Mouse (Mus musculus) embryonic facial prominence, embryonic 10.5 days (tissue): ENCODE measurements around the gene Trim30d. TPM values are rescaled to one million over a fixed set of nuclear protein-coding genes. Genes with fewer than 3 reads are reported as not detected.
"Not testable (repeated sequence)": the region's sequence is repeated elsewhere in the genome, so short reads cannot be mapped to it uniquely, and the experiment has no call there.

Experiments used
- DNase-seq: peaks from one replicate; pipeline ENCODE4 v3.0.0-alpha.2; 2017; ENCODE audit warnings: low spot score
- H3K27ac ChIP-seq: fragments of 300-500 bp; sonication (generic); replicated peaks from 2 replicates; pipeline ENCODE4 v1.5.1; 2016; ENCODE audit warnings: mild to moderate bottlenecking
- H3K27me3 ChIP-seq: fragments of 300-500 bp; sonication (generic); replicated peaks from 2 replicates; pipeline ENCODE4 v1.6.1; 2016; ENCODE audit warnings: low read depth, mild to moderate bottlenecking; ENCODE audit not compliant: poor library complexity, severe bottlenecking
- H3K36me3 ChIP-seq: fragments of 300-500 bp; sonication (generic); replicated peaks from 2 replicates; pipeline ENCODE4 v1.6.1; 2016; ENCODE audit warnings: mild to moderate bottlenecking, moderate library complexity
- H3K4me1 ChIP-seq: fragments of 300-500 bp; sonication (generic); 2 replicates; pipeline ENCODE4 v1.6.1; 2016
- H3K4me3 ChIP-seq: fragments of 300-500 bp; sonication (generic); 2 replicates; pipeline ENCODE4 v1.5.1; 2016; ENCODE audit warnings: mild to moderate bottlenecking, moderate library complexity
- H3K9me3 ChIP-seq: fragments of 300-500 bp; sonication (generic); 2 replicates; pipeline ENCODE4 v1.6.1; 2016; ENCODE audit warnings: mild to moderate bottlenecking
- WGBS: fragments of 180-500 bp; shearing (Covaris S2); methylation state at CpG from one replicate; pipeline ENCODE4 v1.1.7; 2016; 5-methylcytosine and 5-hydroxymethylcytosine counted together
- polyA plus RNA-seq: library from polyadenylated mRNA; unstranded; fragments of >200 nt; fragmentation: Nextera tagmentation; extraction: Ambion mirVana; gene quantifications from 2 replicates; pipeline ENCODE4 v1.2.1, GENCODE M21; 2016

The Trim30d gene
- polyA plus RNA-seq = not detected in 2 replicates

- H3K9me3 ChIP-seq, H3K4me3 ChIP-seq, DNase-seq: not testable (repeated sequence)
Observed at GRCm38 (mm10) chr7:104507421-104508065, at the start of gene Trim30d. Gene Trim30d (minus strand): TSS chr7:104507849.

GRCm38 (mm10) chr7:104552700-104553099, 45.1 kb upstream of the Trim30d start:
- Histone ChIP-seq H3K4me1 (no peaks in the 10 kb centered on the region), H3K9me3 (no peaks in the 10 kb centered on the region), H3K36me3 (no peaks in the 10 kb centered on the region), H3K27me3 (no peaks in the 10 kb centered on the region), H3K4me3 (no peak overlapping the region), H3K27ac (no peak overlapping the region)
- 78% methylated on average over 1 of the region's 1 CpGs for WGBS
- no peak for DNase-seq

More at GRCm38 (mm10) chr7:104507421-104508065, at the start of gene Trim30d:
- H3K27me3 ChIP-seq, H3K27ac ChIP-seq, H3K36me3 ChIP-seq, H3K4me1 ChIP-seq: not testable (repeated sequence)

- Histone ChIP-seq H3K9me3 (no peaks in the 10 kb centered on the region), H3K4me1 (no peaks in the 10 kb centered on the region), H3K27ac (no peak within 1 kb of the TSS), H3K27me3 (no peaks in the 10 kb centered on the region), H3K36me3 (no peaks in the 10 kb centered on the region), H3K4me3 (no peak within 1 kb of the TSS)
- DNase-seq = no peak
- 77% methylated on average over 5 of the region's 5 CpGs for WGBS
Observed at GRCm38 (mm10) chr7:104549833-104550232, 42.2 kb upstream of the Trim30d start, which contains the start of gene Olfr651. Gene Olfr651 (plus strand): TSS chr7:104550133.

DNA sequence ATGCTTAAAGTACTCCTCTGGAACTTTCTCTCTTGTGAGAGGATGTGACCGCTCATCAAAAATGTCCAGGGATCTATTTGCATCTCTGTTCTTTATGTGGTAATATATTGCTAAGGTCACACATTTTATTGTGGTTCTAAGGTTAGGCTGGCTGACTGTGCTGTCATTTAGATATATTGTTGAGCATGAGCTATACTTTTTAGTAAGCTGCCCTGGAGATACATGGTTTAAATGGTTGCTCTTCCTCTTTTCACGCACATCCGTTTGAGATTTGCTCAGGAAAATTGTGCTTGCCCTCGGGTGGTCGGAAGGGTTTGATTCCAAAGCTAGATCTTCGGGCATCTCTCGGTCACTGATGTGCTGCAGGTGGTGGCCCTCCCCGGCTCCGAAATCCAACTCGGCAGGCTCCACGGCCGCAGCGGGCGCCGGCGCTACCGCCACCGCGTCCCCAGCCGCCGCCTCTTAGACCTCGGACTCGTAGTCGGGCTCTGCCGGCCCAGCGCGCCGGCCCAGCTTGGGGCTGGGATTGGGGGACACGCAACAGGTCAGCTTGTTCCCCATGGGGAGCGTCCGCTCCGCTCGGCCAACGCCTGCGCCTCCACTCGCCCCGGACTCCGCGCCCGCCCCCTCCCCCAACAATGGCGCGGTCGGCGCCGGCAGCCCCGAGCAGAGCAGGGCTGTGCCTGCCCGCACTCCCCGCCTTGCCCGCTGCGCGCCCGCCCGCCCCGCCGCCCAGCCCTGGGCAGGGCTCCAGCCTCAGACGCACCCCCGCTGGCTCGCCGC, 5.9 kb downstream of the Trim30d start:
- WGBS = 2% methylated on average over 59 of the region's 59 CpGs
- Histone ChIP-seq H3K27ac (peak overlapping the region; percentile 78), H3K27me3 (peaks cover 10% of the 10 kb centered on the region), H3K4me1 (no peaks in the 10 kb centered on the region), H3K36me3 (no peaks in the 10 kb centered on the region), H3K9me3 (no peaks in the 10 kb centered on the region), H3K4me3 (peak overlapping the region; percentile 66)
- DNase-seq = peak; percentile 71

DNA sequence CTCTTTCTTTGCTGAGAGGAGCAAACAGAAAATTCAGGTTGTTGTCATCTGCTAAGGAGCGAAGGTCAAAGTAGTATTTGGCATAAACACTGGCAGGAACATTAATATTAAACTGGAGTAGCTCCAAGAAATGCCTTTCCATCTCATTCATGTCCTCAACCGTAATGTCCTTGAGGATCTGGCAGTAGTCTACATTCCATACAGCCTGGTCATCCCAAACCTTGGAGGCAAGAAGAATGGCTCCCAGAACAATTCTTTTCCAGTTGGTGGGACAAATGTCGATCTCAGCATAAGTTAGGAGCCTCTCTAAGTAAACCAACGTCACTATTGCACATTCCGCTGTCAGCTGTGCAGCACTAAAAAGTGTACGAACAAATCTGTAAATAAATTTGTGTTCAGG, 6.5 kb downstream of the Trim30d start:
- H3K36me3 ChIP-seq, H3K4me1 ChIP-seq, H3K9me3 ChIP-seq, DNase-seq, H3K27me3 ChIP-seq, H3K4me3 ChIP-seq, H3K27ac ChIP-seq: not testable (repeated sequence)
- WGBS = 73% methylated on average over 6 of the region's 6 CpGs

DNA sequence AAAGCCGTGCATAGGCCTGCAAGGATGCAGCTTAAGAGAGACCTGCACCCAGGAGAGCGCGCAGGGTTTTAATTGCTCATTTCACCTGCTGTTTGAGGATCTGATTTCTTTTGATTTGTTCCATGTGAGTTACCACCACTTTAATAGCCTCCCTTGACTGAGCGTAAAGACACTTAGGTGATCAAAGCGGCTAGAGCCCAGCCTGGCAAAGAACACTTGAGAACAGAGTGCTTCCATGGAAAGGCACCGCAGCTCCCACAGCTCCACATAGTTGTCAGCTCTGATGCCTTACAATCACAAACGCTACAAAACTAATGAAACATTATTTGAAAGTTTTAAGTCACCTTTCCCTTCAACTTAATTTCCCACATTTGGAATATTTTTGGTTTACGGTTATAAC, 8.2 kb downstream of the Trim30d start:
- not testable (repeated sequence) for H3K27me3 ChIP-seq, H3K36me3 ChIP-seq, H3K27ac ChIP-seq, H3K4me1 ChIP-seq, H3K4me3 ChIP-seq, DNase-seq, H3K9me3 ChIP-seq
- WGBS = 59% methylated on average over 7 of the region's 8 CpGs

DNA sequence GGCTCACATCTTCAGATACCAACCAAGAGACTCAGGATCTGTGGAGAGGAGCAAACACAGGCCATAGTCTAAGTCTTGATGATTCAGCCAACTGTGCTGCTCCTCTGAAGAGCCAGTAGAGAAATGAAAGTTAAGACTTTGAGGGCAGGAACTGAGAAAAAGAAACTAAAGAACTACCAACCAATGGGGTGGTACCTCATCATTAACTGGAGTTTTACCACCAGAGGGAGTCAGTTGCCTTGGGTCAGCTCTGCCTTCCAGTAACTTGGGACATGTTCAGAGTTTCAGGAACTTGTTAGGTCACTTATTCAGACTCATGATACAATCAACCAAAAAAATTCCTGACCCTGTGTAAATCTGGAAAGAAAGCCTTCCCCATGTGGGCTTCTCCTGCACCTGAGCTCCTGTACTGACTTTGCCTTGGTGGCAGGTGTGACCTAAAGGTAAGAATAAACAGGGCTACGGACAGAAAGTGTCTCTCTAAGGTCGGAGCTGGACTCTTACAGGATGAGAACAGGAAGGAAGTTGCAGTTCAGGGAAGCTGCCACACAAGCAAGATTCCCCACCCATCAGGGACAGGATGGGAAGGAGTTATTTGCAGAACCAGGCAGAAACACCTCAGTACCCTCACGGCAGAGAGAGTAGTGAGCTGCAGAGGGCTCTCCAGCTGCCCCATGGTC, 42.4 kb downstream of the Trim30d start, which contains the start of gene Trim30a:
Gene Trim30a, minus strand, starts transcription at position 129 of the 680 bp plus-strand sequence.
- H3K4me3 ChIP-seq = no peak within 1 kb of the TSS
- no peaks in the 10 kb centered on the region for H3K36me3 ChIP-seq
- H3K4me1 ChIP-seq = no peaks in the 10 kb centered on the region
- no peaks in the 10 kb centered on the region for H3K9me3 ChIP-seq
- no peak for DNase-seq
- 73% methylated on average over 3 of the region's 3 CpGs for WGBS
- H3K27ac ChIP-seq = no peak within 1 kb of the TSS
- no peaks in the 10 kb centered on the region for H3K27me3 ChIP-seq

- DNase-seq = no peak
- H3K4me1 ChIP-seq = no peaks in the 10 kb centered on the region
- no peaks in the 10 kb centered on the region for H3K27me3 ChIP-seq
- H3K36me3 ChIP-seq = no peaks in the 10 kb centered on the region
- H3K4me3 ChIP-seq = no peak overlapping the region
- H3K27ac ChIP-seq = no peak overlapping the region
- 53% methylated on average over 2 of the region's 2 CpGs for WGBS
- H3K9me3 ChIP-seq = no peaks in the 10 kb centered on the region
Observed at GRCm38 (mm10) chr7:104445961-104446645, 61.5 kb downstream of the Trim30d start.

Other genes starting within 250 kb of the Trim30d start
- gene Trim5, start 219.8 kb downstream of the Trim30d start, polyA plus RNA-seq = 0.16 TPM in 1 of 2 replicates, not detected in the other
- gene Trim12a, start 192.4 kb downstream of the Trim30d start, polyA plus RNA-seq = 1.5 and 1.7 TPM in 2 replicates
- not detected in 2 replicates for gene Trim34b, start 178.4 kb downstream of the Trim30d start, polyA plus RNA-seq
- gene Trim12c, start 154.5 kb downstream of the Trim30d start, polyA plus RNA-seq = 0.54 and 0.92 TPM in 2 replicates
- not detected in 2 replicates for gene Trim30b, start 138.0 kb downstream of the Trim30d start, polyA plus RNA-seq
- 0.22 TPM in 1 of 2 replicates, not detected in the other for gene Trim30c, start 107.0 kb downstream of the Trim30d start, polyA plus RNA-seq
- gene Trim30a, start 42.7 kb downstream of the Trim30d start, polyA plus RNA-seq = 0.45 and 0.52 TPM in 2 replicates
- gene Olfr651, start 42.3 kb upstream of the Trim30d start, polyA plus RNA-seq = not detected in 2 replicates
- gene Olfr652, start 53.1 kb upstream of the Trim30d start, polyA plus RNA-seq = 0.03 TPM in 1 of 2 replicates, not detected in the other
- gene Olfr653, start 69.5 kb upstream of the Trim30d start, polyA plus RNA-seq = not detected in 2 replicates
- not detected in 2 replicates for gene Olfr654, start 79.2 kb upstream of the Trim30d start, polyA plus RNA-seq
- not detected in 2 replicates for gene Olfr655, start 93.9 kb upstream of the Trim30d start, polyA plus RNA-seq
- not detected in 2 replicates for gene Olfr656, start 106.1 kb upstream of the Trim30d start, polyA plus RNA-seq
- gene Olfr657, start 116.9 kb upstream of the Trim30d start, polyA plus RNA-seq = not detected in 2 replicates
- gene Olfr658, start 139.5 kb upstream of the Trim30d start, polyA plus RNA-seq = not detected in 2 replicates
- gene Olfr659, start 158.9 kb upstream of the Trim30d start, polyA plus RNA-seq = not detected in 2 replicates
- gene Olfr661, start 178.7 kb upstream of the Trim30d start, polyA plus RNA-seq = not detected in 2 replicates